Mouse (Mus musculus) telencephalon, adult 2 months (tissue): ENCODE measurements at regions not wholly inside any gene's neighbourhood (a gene's known extent, or its start where the extent isn't known, plus 50 kb on each side); places are given as distances from the start of the nearest gene placed in this dataset.

ENCODE experiments used
- DNase-seq: peaks from one replicate; pipeline ENCODE4 v3.0.0-alpha.2; 2011; ENCODE audit warnings: low read depth, low spot score

DNA sequence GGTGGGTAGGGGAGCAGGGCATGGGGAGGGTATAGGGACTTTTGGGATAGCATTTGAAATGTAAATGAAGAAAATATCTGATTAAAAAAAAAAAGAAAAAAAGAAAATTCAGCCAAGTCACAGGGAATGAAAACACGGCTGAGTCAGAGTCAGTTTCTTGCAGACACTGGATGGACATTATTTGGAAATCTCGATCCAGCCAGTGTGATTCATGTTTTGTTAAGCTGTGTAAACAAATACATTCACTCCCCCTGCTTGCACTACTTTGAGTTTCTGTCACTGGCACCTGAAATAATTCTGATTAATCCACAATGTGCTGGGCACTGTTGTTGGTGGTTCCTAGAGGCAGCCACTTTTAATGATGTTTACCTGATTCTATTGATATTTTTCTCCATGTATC, 68.6 kb upstream of the Mtpn start:
- DNase-seq = no peak

DNA sequence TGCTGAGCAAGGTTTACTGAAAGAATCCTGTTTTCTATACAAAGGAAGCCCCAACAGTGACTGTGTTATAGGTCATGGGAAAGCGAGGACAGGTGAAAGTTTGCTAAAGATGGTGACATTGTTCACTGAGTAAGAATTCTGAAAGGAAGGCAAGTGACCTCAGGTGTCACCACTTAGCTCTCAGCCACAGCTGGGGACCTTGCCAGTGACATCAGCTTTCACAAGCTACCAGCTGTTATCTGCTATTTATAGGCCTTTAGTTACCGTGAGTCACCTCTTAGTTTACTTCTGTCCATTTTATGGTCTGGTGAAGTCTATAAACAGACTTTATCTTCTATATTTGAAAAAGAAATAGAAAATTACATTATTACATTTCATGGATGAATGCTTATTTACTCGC, 65.4 kb upstream of the Mtpn start:
- no peak for DNase-seq

DNA sequence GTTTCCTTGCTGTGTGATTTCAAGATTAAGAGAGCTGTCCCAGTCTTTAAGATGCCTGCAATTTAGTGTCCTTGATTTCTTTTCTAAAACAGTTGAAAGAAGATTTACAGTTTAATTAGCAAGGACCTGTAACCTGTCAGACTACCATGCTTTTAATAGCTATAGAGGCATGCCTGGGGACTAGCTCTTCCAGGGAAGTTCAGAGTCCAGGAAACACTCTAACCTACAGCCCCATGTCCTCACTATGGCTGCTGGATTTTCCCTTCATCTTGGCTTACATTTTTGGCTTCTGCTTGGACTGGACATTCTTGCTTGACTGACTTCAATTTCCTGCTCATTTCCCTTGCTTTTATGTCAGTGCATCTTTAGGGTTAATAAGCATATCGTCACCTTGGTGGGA, 61.7 kb upstream of the Mtpn start:
- no peak for DNase-seq

DNA sequence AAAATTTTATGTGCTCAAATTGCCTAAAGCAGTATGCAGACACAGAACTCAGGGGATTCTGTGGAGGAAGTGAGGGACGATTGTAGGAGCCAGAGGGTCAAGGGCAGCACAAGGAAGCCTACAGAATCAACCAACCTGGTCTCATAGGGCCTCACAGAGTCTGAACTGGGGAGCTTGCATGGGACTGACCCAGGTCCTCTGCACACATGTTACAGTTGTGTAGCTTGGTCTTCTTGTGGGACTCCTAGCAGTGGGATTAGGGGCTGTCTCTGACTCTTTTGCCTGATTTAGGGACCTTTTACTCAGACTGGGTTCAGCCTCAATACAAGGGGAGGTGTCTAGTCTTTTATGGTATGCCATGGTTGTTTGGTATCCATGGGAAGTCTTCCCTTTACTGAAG, 60.2 kb upstream of the Mtpn start:
- no peak for DNase-seq

DNA sequence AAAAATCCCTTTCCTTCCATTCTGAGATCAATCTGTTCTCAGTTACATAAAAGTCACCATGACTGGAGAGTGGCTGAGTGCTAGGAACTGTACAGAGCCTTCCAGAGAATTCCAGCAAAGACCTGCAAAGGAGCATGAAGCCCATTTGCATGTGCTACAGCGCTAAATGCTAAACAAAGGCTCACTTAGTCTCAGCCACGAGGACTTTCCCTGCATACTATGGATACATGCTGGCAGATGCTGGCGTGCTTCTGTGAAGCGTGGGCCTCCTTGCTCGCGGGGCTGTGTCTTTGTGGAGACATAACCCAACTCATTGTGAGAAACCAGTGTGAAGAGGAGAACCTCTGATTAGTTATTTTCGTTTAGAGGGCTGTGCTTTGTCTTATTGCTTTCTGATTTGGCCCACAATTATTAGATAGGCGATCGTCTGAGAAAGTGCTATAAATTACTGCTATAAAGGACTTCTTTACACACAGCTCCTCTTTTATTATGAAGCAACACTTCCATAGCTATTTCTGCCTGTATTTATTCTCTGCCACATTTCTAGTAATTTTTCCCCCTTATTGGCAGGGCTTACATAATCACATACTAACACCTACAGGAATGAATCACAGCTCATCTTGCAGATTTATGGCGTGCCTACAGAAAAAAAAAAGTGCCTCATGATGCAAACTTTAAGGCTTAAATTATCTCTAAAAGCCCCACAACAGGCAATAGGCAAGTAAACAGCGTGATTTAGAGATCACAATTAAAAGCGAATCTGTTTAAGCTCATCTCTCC, 58.9 kb upstream of the Mtpn start:
- peak; percentile 87 for DNase-seq

DNA sequence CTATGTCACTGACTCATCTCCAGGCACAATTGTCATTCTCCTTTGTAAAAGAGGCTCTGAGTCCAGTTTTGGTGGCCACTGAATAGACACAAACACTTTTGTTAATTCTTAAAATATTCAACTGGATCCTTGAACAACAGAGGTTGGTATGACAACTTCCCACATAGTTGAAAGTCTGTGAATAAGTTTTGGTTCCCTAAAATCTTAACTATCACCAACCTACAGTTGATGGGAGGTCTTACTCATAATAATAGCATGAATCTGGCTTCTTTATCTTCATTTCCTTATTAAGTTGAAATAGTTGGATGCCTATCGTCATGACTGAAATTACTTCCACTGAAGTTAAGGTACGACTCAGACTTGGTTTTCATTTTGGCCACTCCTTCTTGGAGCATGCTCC, 55.3 kb upstream of the Mtpn start:
- no peak for DNase-seq

DNA sequence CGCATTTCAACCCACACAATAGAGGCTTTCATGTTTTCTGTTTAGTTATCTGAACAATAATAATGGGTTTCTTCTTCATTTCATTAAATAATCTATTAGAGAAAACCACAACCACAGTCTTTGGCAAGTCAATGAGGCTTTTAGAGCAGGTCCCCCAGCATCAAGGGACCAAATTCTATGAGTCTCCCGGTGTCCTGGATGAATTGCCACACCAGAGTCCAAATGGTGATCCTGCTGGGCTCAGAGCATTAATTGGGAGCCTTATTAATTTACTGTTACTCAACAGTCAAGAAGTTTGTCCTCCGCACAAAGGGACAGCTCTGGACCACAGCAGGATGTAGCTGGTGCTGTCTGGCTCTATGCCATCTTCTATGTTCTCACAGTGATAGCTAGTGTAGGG, 52.5 kb upstream of the Mtpn start:
- DNase-seq = no peak
